Mouse (Mus musculus) urinary bladder, postnatal 4 days (tissue): Measurements from ENCODE around the gene Mrln.

ENCODE experiments used
- DNase-seq, 2 experiments: peaks; one replicate each; pipeline ENCODE4 v3.0.0; 2021 to 2022; ENCODE audit warnings: low spot score in 2 of 2

Gene Mrln

GRCm38 (mm10) chr10:70255601-70256210 lies 51.2 kb downstream of the Mrln start:
- peak in 1 of 2 experiments; percentile 51 for DNase-seq

- DNase-seq = no peak
These were observed 52.6 kb downstream of the Mrln start for GRCm38 (mm10) chr10:70257029-70257428.

GRCm38 (mm10) chr10:70260904-70261303 lies 56.4 kb downstream of the Mrln start:
- no peak for DNase-seq

GRCm38 (mm10) chr10:70262051-70262450 lies 57.6 kb downstream of the Mrln start:
- no peak for DNase-seq

GRCm38 (mm10) chr10:70263681-70264189 lies 59.3 kb downstream of the Mrln start:
- no peak for DNase-seq

- no peak for DNase-seq
These were observed 60.0 kb downstream of the Mrln start for GRCm38 (mm10) chr10:70264337-70265036.

GRCm38 (mm10) chr10:70266501-70266900 lies 62.0 kb downstream of the Mrln start:
- DNase-seq = no peak

- DNase-seq = no peak
These were observed 64.3 kb downstream of the Mrln start for GRCm38 (mm10) chr10:70268581-70269446.
